Mouse (Mus musculus) forebrain, embryonic 16.5 days (tissue): ENCODE measurements around the gene Sart1. TPM values are rescaled to one million over a fixed set of nuclear protein-coding genes. Genes with fewer than 3 reads are reported as not detected.
A peak's percentile ranks its signal among the peaks of the same experiment; 100 is the strongest.
"Not testable (repeated sequence)": the region's sequence is repeated elsewhere in the genome, so short reads cannot be mapped to it uniquely, and the experiment has no call there.

Source experiments
- ATAC-seq: fragments of 200-750 bp; cut with Nextera tagmentation; 2 replicates; pipeline ENCODE4 v1.8.0; 2017; ENCODE audit warnings: mild to moderate bottlenecking, moderate library complexity
- H3K27ac ChIP-seq: fragments of 300-500 bp; sonication (generic); 2 replicates; pipeline ENCODE4 v1.5.1; 2014; ENCODE audit warnings: low read length, control low read depth
- H3K27me3 ChIP-seq: fragments of 300-500 bp; sonication (generic); replicated peaks from 2 replicates; pipeline ENCODE4 v1.6.1; 2014; ENCODE audit warnings: low read length; ENCODE audit not compliant: control insufficient read depth, insufficient read depth
- H3K36me3 ChIP-seq: fragments of 300-500 bp; sonication (generic); 2 replicates; pipeline ENCODE4 v1.6.1; 2014; ENCODE audit not compliant: control insufficient read depth, insufficient read depth
- H3K4me1 ChIP-seq: fragments of 300-500 bp; sonication (generic); replicated peaks from 2 replicates; pipeline ENCODE4 v1.6.1; 2014; ENCODE audit warnings: low read length; ENCODE audit not compliant: control insufficient read depth, insufficient read depth
- H3K4me2 ChIP-seq: fragments of 300-500 bp; sonication (generic); 2 replicates; pipeline ENCODE4 v1.6.1; 2014; ENCODE audit warnings: mild to moderate bottlenecking, low read length, control low read depth
- H3K4me3 ChIP-seq: fragments of 300-500 bp; sonication (generic); replicated peaks from 2 replicates; pipeline ENCODE4 v1.5.1; 2014; ENCODE audit warnings: mild to moderate bottlenecking, low read length, control low read depth
- H3K9ac ChIP-seq: fragments of 300-500 bp; sonication (generic); replicated peaks from 2 replicates; pipeline ENCODE4 v1.6.1; 2014; ENCODE audit warnings: low read depth, low read length, control low read depth
- H3K9me3 ChIP-seq: fragments of 300-500 bp; sonication (generic); 2 replicates; pipeline ENCODE4 v1.6.1; 2016; ENCODE audit warnings: low read length; ENCODE audit not compliant: control insufficient read depth
- WGBS: fragments of 180-500 bp; shearing (Covaris S2); extraction: QIAGEN DNeasy Blood & Tissue Kit; methylation state at CpG from one replicate; pipeline ENCODE4 v1.1.7; 2014; 5-methylcytosine and 5-hydroxymethylcytosine counted together
- polyA plus RNA-seq: library from polyadenylated mRNA; unstranded; fragments of >200 nt; fragmentation: Nextera tagmentation; extraction: Ambion mirVana; gene quantifications from 2 replicates; pipeline ENCODE4 v1.2.1, GENCODE M21; 2015

Gene Sart1
- polyA plus RNA-seq, 1 experiment from 2014 or later, result 75.1 TPM

DNA sequence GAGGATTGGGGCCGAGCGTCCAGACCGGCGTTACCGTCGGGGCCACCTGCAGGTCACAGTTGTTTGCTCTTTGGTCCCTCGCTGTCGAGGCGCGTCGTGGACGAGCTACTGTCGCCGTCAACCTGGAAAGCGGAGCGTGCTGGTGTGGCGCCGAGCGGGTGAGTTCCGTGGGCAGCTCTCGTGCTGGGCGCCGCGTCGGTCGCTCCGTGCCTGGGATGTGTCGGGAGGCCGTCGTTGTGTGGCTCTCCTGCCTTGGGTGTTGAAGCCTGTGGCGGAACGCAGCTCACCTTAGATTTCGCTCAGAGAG is 21.5 kb downstream of the Sart1 start, which contains the start of gene Banf1:
TSS of gene Banf1 (minus strand) at position 116 of the 307 bp plus-strand sequence.
- H3K36me3 ChIP-seq, result peaks cover 26% of the 10 kb centered on the region
- ATAC-seq, result peak; percentile 6; the same call in 1 of the 2 replicates
- 0% methylated on average over 33 of the region's 33 CpGs for WGBS

DNA sequence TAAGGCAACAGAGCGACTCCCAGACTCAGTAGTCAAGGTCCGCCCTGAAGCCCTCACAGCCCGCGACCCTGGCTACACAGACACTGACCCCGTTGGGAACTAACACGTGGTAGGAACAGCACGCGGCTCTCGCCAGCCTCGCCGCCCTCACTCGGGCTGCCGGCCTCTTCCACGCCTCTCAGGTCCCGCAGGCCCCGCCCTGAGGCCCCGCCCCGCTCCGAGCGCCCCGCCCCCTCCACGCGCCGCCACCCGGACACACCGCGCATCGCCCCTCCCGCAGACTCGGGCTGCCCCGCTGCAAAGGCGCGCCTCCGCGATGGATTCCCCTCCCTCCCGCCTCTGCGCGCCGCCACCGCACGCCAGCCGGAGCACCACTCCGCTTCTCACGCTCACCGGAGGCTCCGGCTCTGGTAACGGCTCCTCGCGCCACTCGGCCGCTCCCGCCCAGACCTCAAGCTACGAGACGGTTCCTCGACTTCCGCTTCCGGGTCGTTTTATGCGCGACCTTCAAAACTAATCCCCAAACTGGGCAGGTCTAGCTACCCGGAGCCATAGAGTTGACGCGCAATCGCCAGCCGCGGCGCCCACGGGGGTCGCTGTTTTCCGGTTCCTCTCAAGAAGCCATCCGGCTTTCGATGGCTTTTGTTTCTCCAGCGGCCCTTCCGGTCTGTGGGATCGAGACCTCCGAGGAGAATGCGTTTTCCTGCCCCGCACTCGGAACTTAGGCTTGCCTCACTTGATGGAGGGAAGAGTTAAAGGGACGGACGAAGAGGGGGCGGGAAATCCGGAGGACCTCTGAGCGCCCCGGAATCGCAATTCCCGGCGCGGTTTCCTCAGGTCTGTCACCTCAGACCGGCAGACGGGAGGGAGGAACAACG is 22.1 kb downstream of the Sart1 start, which contains the start of gene Eif1ad:
TSS of gene Eif1ad (plus strand) at position 567 of the 878 bp plus-strand sequence.
- peak within 1 kb of the TSS; percentile 92 for H3K4me3 ChIP-seq
- peak within 1 kb of the TSS; percentile 96 for H3K4me2 ChIP-seq
- H3K9me3 ChIP-seq, result no peaks in the 10 kb centered on the region
- peaks cover 22% of the 10 kb centered on the region for H3K36me3 ChIP-seq
- WGBS, result under 1% methylated on average over 86 of the region's 92 CpGs
- H3K27ac ChIP-seq, result peak within 1 kb of the TSS; percentile 96
- peak within 1 kb of the TSS; percentile 76 for H3K9ac ChIP-seq
- peaks cover 22% of the 10 kb centered on the region for H3K4me1 ChIP-seq
- H3K27me3 ChIP-seq, result no peaks in the 10 kb centered on the region
- ATAC-seq, result peak; percentile 97

More for the DNA sequence above, 21.5 kb downstream of the Sart1 start, which contains the start of gene Banf1:
- Histone ChIP-seq H3K4me1 (peaks cover 22% of the 10 kb centered on the region), H3K27me3 (no peaks in the 10 kb centered on the region), H3K27ac (peak within 1 kb of the TSS; percentile 96), H3K4me3 (peak within 1 kb of the TSS; percentile 92), H3K9ac (peak within 1 kb of the TSS; percentile 76), H3K9me3 (no peaks in the 10 kb centered on the region), H3K4me2 (peak within 1 kb of the TSS; percentile 96)

DNA sequence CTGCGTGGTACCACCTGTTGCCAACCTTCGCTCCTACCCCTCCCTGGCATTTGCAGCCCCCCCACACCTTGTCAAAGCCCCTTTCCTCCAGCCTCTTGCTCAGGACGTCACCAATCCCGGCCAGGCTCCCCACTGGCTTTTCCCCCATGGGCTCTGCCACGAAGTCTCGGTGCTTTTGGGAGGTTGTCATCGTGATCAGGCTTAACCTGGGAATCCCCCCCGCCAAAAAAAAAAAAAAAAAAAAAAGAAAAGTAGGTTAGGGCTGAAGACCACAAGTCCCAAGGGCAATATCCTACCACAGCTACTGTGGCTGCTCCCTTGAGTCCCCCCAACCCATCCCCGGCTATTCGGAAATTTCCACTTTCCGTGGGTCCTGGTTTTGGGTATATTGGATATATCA is 22.8 kb downstream of the Sart1 start:
- Histone ChIP-seq H3K27me3 (no peaks in the 10 kb centered on the region), H3K36me3 (peaks cover 18% of the 10 kb centered on the region), H3K4me1 (peaks cover 22% of the 10 kb centered on the region), H3K4me2 (peak overlapping the region; percentile 96), H3K27ac (no peak overlapping the region), H3K4me3 (peak overlapping the region; percentile 92), H3K9ac (peak overlapping the region; percentile 76), H3K9me3 (no peaks in the 10 kb centered on the region)
- WGBS, result 11% methylated on average over 11 of the region's 11 CpGs
- no peak for ATAC-seq

DNA sequence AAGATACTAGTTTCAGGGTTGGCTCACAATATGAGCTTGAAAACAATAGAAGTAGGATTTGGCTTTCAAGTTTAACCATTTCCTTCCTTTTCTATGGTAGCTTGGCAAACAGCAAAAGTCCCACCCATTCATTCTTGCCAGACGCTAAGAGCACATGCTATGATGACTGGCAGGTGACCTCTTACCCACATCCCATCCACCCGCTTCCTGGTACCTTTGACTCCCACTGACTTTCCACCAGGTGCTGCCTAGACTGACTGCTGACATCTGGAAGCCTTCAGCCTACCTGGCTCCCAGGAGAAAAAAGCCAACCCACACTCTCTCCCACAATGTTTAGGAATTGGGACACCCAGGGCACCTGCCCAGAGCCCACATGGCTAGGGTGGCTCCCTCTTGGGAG is 24.4 kb downstream of the Sart1 start:
- Histone ChIP-seq H3K9me3 (no peaks in the 10 kb centered on the region), H3K27me3 (no peaks in the 10 kb centered on the region), H3K4me1 (peaks cover 22% of the 10 kb centered on the region), H3K9ac (no peak overlapping the region), H3K27ac (no peak overlapping the region), H3K36me3 (peaks cover 5% of the 10 kb centered on the region), H3K4me3 (no peak overlapping the region), H3K4me2 (no peak overlapping the region)
- WGBS, result 93% methylated on average over 2 of the region's 2 CpGs
- ATAC-seq, result no peak

DNA sequence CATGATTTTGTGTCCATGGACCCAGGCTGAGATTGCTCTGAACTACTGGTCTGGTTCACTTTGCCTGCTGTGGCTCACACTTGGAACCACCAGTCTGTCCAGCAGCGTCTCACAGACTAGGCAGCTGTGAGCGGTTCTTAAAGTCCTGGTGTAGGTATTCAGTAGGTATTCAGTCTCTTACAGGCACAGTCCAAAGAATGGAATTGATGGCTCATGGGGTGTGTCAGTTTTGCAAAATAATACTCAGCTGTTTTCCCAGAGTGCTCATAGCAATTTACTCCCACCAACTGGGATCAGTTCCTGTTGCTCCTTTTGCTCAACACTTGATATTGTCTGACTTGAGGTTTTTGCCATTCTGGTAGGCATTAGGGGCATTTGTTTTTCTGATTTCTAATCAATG is 26.3 kb downstream of the Sart1 start:
- Histone ChIP-seq H3K27me3 (no peaks in the 10 kb centered on the region), H3K27ac (no peak overlapping the region), H3K9ac (no peak overlapping the region), H3K4me1 (peaks cover 7% of the 10 kb centered on the region), H3K4me3 (no peak overlapping the region), H3K4me2 (no peak overlapping the region), H3K36me3 (no peaks in the 10 kb centered on the region), H3K9me3 (no peaks in the 10 kb centered on the region)
- ATAC-seq, result no peak
- WGBS, result 87% methylated on average over 2 of the region's 2 CpGs

DNA sequence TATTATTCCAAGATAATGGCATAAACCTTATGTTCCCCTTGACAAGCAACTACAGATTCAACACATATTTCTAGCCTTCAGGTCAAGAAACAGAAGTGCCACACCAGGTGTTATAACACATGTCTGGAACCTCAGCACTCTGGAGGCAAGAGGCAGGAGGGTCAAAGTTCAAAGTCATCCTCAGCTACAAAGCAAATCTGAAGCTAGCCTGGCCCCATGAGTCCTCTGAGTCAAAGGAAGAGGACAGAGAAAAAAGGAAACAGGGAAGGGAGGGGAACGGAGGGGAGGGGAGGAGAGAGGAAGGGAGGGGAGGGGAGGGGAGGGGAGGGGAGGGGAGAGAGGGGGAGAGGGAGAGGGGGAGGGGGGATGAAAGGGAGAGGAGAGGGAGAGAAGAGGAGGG is 32.4 kb downstream of the Sart1 start:
- H3K4me2 ChIP-seq, result no peak overlapping the region
- H3K4me1 ChIP-seq, result no peaks in the 10 kb centered on the region
- H3K27me3 ChIP-seq, result no peaks in the 10 kb centered on the region
- H3K4me3 ChIP-seq, result no peak overlapping the region
- H3K36me3 ChIP-seq, result no peaks in the 10 kb centered on the region
- H3K9ac ChIP-seq, result no peak overlapping the region
- no peaks in the 10 kb centered on the region for H3K9me3 ChIP-seq
- no peak for ATAC-seq
- no peak overlapping the region for H3K27ac ChIP-seq
- no CpG with 5 or more reads among the region's 1 CpGs for WGBS

DNA sequence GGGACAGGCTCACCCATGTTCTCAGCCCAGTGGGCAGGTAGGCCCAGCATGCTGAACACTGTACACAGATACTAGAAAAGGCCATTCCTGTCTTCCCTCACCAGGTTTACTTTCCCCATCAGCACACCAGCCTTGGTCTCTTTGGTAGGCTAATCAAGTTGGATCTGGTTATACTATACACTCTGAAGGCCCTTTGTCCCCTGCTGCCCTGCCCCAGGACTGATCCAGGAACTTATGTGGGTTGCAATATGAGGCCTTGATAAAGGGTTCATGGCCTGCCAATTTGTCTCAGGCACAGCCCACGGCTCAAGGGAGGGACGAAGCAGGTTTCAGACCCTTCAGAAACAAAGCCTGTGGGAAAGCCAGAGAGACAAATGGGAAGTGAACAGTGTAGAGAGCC is 34.9 kb downstream of the Sart1 start:
- Histone ChIP-seq H3K4me3 (no peak overlapping the region), H3K4me2 (no peak overlapping the region), H3K36me3 (no peaks in the 10 kb centered on the region), H3K27ac (no peak overlapping the region), H3K4me1 (peaks cover 6% of the 10 kb centered on the region), H3K9ac (no peak overlapping the region), H3K9me3 (no peaks in the 10 kb centered on the region), H3K27me3 (no peaks in the 10 kb centered on the region)
- no peak for ATAC-seq
- WGBS, result 76% methylated on average over 2 of the region's 2 CpGs

DNA sequence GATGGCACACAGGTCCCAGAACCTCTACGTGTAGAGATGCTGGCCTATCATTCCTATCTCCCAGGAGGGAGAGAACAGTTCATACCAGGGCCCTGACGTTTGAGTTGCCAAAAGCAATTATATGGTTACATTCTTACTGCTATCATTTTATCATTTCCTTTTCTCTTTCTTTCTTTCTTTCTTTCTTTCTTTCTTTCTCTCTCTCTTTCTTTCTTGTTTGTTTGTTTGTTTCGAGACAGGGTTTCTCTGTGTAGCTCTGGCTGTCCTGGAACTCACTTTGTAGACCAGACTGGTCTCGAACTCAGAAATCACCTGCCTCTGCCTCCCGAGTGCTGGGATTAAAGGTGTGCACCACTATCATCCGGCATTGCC is 39.0 kb downstream of the Sart1 start, which contains the start of gene Cst6:
TSS of gene Cst6 (minus strand) at position 73 of the 372 bp plus-strand sequence.
- Histone ChIP-seq H3K9ac (peak within 1 kb of the TSS; percentile 69), H3K4me3 (peak within 1 kb of the TSS; percentile 41), H3K4me2 (peak within 1 kb of the TSS; percentile 74)
- H3K36me3 ChIP-seq, H3K27me3 ChIP-seq, H3K27ac ChIP-seq, ATAC-seq, H3K9me3 ChIP-seq, H3K4me1 ChIP-seq: not testable (repeated sequence)
- 62% methylated on average over 6 of the region's 6 CpGs for WGBS

DNA sequence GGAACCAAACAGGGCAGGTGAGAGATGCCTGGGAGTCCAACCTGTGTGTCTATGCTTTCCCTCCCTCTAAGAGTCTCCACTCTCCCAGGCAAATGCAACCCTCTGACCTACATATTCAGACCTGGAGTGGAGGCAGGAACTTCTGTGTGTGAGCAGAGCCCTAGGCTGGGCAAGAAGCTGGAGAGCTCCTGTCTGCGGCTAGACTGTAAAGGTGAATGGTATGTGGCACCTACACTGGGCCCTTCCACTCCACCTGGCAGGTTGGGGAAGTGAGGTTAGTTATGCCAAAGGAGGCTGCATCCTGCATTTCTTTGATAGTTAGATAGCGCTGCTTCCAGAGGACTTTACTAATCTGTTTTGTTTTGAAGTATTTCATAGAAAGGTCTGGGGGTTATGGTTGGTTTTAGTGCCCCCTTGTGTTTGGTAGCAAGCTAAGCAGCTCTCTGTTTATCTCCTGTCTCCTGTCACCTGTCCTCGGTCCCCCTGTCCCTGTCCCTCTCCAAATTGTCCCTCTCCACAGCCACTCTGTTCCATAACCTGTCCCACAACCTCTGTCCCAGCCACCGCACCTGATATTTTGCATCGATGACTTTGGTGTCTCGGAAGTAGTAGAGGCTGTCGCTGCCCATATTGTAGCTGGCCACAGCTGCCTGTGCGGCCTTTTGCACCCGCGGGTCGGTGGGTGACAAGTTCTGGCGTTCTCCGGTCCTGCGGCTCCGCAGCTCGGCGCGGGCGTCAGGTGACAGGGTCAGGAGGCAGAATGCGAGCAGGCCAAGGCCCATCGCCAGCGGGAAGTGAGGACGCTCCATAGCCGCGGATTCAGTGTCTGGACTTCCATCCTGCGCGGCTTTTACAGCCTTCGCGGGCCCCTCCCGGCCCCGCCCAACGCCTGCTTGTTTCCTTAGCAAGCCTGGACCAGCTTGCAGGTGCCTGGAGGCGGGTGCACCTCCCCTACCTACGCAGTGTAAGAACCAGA is 39.7 kb downstream of the Sart1 start:
- no peak overlapping the region for H3K27ac ChIP-seq
- no peaks in the 10 kb centered on the region for H3K9me3 ChIP-seq

More for the DNA sequence above, 39.7 kb downstream of the Sart1 start:
- no peak for ATAC-seq
- peak overlapping the region; percentile 69 for H3K9ac ChIP-seq
- H3K4me2 ChIP-seq, result peak overlapping the region; percentile 74
- no peaks in the 10 kb centered on the region for H3K36me3 ChIP-seq
- 4% methylated on average over 34 of the region's 34 CpGs for WGBS
- peak overlapping the region; percentile 41 for H3K4me3 ChIP-seq
- H3K27me3 ChIP-seq, result no peaks in the 10 kb centered on the region
- H3K4me1 ChIP-seq, result peaks cover 6% of the 10 kb centered on the region
